Mouse (Mus musculus) heart, embryonic 16.5 days (tissue): ENCODE results near the gene Znhit6. TPM values are rescaled to one million over a fixed set of nuclear protein-coding genes. Genes with fewer than 3 reads are reported as not detected.

Source experiments
- ATAC-seq: fragments of 200-750 bp; cut with Nextera tagmentation; replicated peaks from 2 replicates; pipeline ENCODE4 v1.8.0; 2017; ENCODE audit warnings: moderate number of reproducible peaks; ENCODE audit not compliant: insufficient read depth, low FRiP score; ENCODE audit errors: extremely low read depth
- H3K27ac ChIP-seq: fragments of 300-500 bp; sonication (generic); 2 replicates; pipeline ENCODE4 v1.5.1; 2014; ENCODE audit warnings: mild to moderate bottlenecking, low read length, control low read depth, moderate library complexity
- H3K27me3 ChIP-seq: fragments of 300-500 bp; sonication (generic); 2 replicates; pipeline ENCODE4 v1.6.1; 2014; ENCODE audit warnings: low read length, mixed read lengths; ENCODE audit not compliant: control insufficient read depth, insufficient read depth
- H3K36me3 ChIP-seq: fragments of 300-500 bp; sonication (generic); 2 replicates; pipeline ENCODE4 v1.6.1; 2014; ENCODE audit not compliant: control insufficient read depth, insufficient read depth
- H3K4me1 ChIP-seq: fragments of 300-500 bp; sonication (generic); 2 replicates; pipeline ENCODE4 v1.6.1; 2014; ENCODE audit warnings: low read length, mixed read lengths; ENCODE audit not compliant: control insufficient read depth, insufficient read depth
- H3K4me2 ChIP-seq: fragments of 300-500 bp; sonication (generic); 2 replicates; pipeline ENCODE4 v1.6.1; 2014; ENCODE audit warnings: low read depth, mild to moderate bottlenecking, control low read depth, low read length
- H3K4me3 ChIP-seq: fragments of 300-500 bp; sonication (generic); 2 replicates; pipeline ENCODE4 v1.5.1; 2014; ENCODE audit warnings: mild to moderate bottlenecking, control low read depth, low read length
- H3K9ac ChIP-seq: fragments of 300-500 bp; sonication (generic); 2 replicates; pipeline ENCODE4 v1.6.1; 2014; ENCODE audit warnings: low read length, control low read depth
- H3K9me3 ChIP-seq: fragments of 300-500 bp; sonication (generic); replicated peaks from 2 replicates; pipeline ENCODE4 v1.6.1; 2016; ENCODE audit warnings: low read length; ENCODE audit not compliant: control insufficient read depth
- WGBS: fragments of 180-500 bp; shearing (Covaris S2); extraction: QIAGEN DNeasy Blood & Tissue Kit; methylation state at CpG from one replicate; pipeline ENCODE4 v1.1.7; 2014; 5-methylcytosine and 5-hydroxymethylcytosine counted together
- polyA plus RNA-seq: library from polyadenylated mRNA; unstranded; fragments of >200 nt; fragmentation: Nextera tagmentation; extraction: Ambion mirVana; gene quantifications from 2 replicates; pipeline ENCODE4 v1.2.1, GENCODE M21; 2015

Znhit6 gene
- polyA plus RNA-seq, 1 experiment from 2014 or later, result 25.4 TPM

GRCm38 (mm10) chr3:145600801-145601200 is 24.8 kb downstream of the Znhit6 start:
- H3K4me3 ChIP-seq, result no peak overlapping the region
- no peak for ATAC-seq
- H3K36me3 ChIP-seq, result peaks cover 47% of the 10 kb centered on the region
- H3K27me3 ChIP-seq, result no peaks in the 10 kb centered on the region
- H3K9ac ChIP-seq, result no peak overlapping the region
- WGBS, result 62% methylated on average over 6 of the region's 6 CpGs
- 0 out of 2 replicates have a peak, but pooled peaks cover 2% of the 10 kb centered on the region for H3K9me3 ChIP-seq
- no peaks in the 10 kb centered on the region for H3K4me1 ChIP-seq
- no peak overlapping the region for H3K4me2 ChIP-seq
- no peak overlapping the region for H3K27ac ChIP-seq

- no peak overlapping the region for H3K9ac ChIP-seq
- no peak for ATAC-seq
Measured at GRCm38 (mm10) chr3:145601345-145601744, 25.3 kb downstream of the Znhit6 start.

GRCm38 (mm10) chr3:145602410-145603206 is 26.6 kb downstream of the Znhit6 start:
- H3K4me2 ChIP-seq, result no peak overlapping the region; the same call in 1 of the 2 replicates
- no peaks in the 10 kb centered on the region for H3K27me3 ChIP-seq
- peaks cover 43% of the 10 kb centered on the region for H3K36me3 ChIP-seq
- no peak overlapping the region for H3K27ac ChIP-seq
- 0 out of 2 replicates have a peak, but pooled peaks cover 2% of the 10 kb centered on the region for H3K9me3 ChIP-seq
- H3K9ac ChIP-seq, result no peak overlapping the region
- H3K4me3 ChIP-seq, result no peak overlapping the region
- peak; percentile 45; the same call in 1 of the 2 replicates for ATAC-seq
- WGBS, result 56% methylated on average over 11 of the region's 11 CpGs
- H3K4me1 ChIP-seq, result no peaks in the 10 kb centered on the region

More at GRCm38 (mm10) chr3:145601345-145601744, 25.3 kb downstream of the Znhit6 start:
- H3K27me3 ChIP-seq, result no peaks in the 10 kb centered on the region
- H3K4me3 ChIP-seq, result no peak overlapping the region
- H3K4me2 ChIP-seq, result no peak overlapping the region
- 0 out of 2 replicates have a peak, but pooled peaks cover 2% of the 10 kb centered on the region for H3K9me3 ChIP-seq
- H3K36me3 ChIP-seq, result peaks cover 44% of the 10 kb centered on the region
- H3K4me1 ChIP-seq, result no peaks in the 10 kb centered on the region
- 69% methylated on average over 6 of the region's 6 CpGs for WGBS
- no peak overlapping the region for H3K27ac ChIP-seq

DNA sequence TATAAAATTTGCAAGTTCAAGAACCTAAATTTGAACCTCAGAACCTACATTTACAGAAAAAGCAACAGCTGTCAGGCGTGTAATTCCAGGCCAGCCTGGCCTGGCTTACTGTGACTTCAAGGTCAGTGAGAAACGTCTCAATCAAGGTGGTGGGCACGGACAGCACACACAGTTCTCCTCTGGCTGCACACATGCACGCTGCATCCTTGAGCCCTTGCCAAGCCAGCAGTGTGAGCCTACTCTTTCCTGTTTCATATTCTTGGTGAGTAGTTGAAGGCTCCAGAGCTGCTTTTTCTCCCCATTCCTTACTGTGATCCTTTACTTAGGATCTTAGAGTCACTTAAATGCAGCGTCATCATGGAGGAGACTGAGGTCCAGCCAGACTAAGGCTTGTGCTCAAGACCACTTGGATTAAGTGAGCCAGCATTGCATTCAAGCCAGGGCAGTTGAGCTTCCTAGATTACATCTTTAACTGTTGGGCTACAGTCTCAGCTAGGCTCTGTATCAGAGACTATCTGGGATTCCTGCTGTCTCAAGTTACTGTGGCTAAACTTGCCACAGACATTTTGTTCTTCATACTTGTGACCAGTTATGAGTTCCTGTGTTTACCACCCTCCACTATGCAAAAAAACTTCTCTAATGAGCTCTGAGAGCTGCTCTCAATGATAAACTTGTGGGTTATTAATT is 29.6 kb downstream of the Znhit6 start:
- no peaks in the 10 kb centered on the region for H3K4me1 ChIP-seq
- 78% methylated on average over 5 of the region's 5 CpGs for WGBS
- H3K9me3 ChIP-seq, result no peaks in the 10 kb centered on the region
- no peak overlapping the region for H3K27ac ChIP-seq
- H3K4me2 ChIP-seq, result no peak overlapping the region
- peaks cover 20% of the 10 kb centered on the region for H3K36me3 ChIP-seq
- no peaks in the 10 kb centered on the region for H3K27me3 ChIP-seq
- no peak for ATAC-seq
- H3K9ac ChIP-seq, result no peak overlapping the region
- H3K4me3 ChIP-seq, result no peak overlapping the region

DNA sequence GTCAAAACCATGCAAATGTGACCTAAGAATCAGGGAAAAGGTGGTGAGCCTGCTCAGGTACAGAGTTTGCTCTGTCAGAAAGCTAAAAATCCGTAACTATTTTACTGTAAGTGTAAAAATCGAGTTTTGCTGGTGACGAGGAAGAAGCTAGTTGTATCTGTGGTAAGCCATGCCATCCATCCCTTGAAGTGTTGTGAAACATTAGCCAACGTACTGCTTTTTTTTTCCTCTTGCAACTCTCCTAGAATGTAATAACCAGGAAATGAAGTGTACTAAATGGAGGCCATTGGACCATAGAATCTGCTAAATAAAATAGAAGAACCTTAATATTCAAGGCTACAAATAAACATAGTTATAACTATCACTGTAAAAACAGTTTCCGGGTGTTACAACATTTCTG is 32.3 kb downstream of the Znhit6 start:
- Histone ChIP-seq H3K9me3 (no peaks in the 10 kb centered on the region), H3K27ac (no peak overlapping the region), H3K27me3 (no peaks in the 10 kb centered on the region), H3K4me2 (no peak overlapping the region), H3K4me1 (no peaks in the 10 kb centered on the region), H3K36me3 (peaks cover 18% of the 10 kb centered on the region), H3K9ac (no peak overlapping the region), H3K4me3 (no peak overlapping the region)
- ATAC-seq, result no peak
- WGBS, result 86% methylated on average over 5 of the region's 5 CpGs

GRCm38 (mm10) chr3:145612662-145613061 is 36.7 kb downstream of the Znhit6 start:
- WGBS, result 22% methylated on average over 4 of the region's 4 CpGs
- ATAC-seq, result no peak
- H3K4me2 ChIP-seq, result no peak overlapping the region

DNA sequence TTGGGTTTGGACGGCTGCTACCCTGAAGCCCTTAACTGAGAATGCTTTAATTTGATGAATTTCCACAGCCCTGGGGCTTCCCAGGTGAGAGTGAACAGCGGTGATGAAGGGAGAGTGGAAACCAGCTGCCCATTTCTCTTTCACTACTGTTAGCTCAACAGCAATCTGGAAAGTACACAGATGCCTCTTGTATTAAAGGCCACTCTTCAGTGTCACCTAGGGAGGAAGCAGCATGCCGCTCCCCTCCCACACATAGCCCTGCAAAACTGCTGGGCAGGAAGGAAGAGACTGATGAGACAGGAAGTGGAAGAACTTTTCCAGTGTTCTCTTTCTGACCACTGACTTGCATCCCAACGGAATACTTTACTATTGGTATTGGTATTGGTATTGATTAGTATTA is 37.2 kb downstream of the Znhit6 start:
- Histone ChIP-seq H3K4me2 (no peak overlapping the region), H3K4me3 (no peak overlapping the region), H3K4me1 (peaks cover 2% of the 10 kb centered on the region; the same call in 1 of the 2 replicates), H3K27ac (no peak overlapping the region), H3K9ac (no peak overlapping the region), H3K9me3 (no peaks in the 10 kb centered on the region), H3K36me3 (no peaks in the 10 kb centered on the region), H3K27me3 (no peaks in the 10 kb centered on the region)
- WGBS, result 75% methylated on average over 4 of the region's 4 CpGs
- ATAC-seq, result no peak

More at GRCm38 (mm10) chr3:145612662-145613061, 36.7 kb downstream of the Znhit6 start:
- Histone ChIP-seq H3K4me3 (no peak overlapping the region), H3K4me1 (peaks cover 2% of the 10 kb centered on the region; the same call in 1 of the 2 replicates), H3K36me3 (no peaks in the 10 kb centered on the region), H3K9me3 (no peaks in the 10 kb centered on the region), H3K27me3 (no peaks in the 10 kb centered on the region), H3K27ac (no peak overlapping the region), H3K9ac (no peak overlapping the region)

DNA sequence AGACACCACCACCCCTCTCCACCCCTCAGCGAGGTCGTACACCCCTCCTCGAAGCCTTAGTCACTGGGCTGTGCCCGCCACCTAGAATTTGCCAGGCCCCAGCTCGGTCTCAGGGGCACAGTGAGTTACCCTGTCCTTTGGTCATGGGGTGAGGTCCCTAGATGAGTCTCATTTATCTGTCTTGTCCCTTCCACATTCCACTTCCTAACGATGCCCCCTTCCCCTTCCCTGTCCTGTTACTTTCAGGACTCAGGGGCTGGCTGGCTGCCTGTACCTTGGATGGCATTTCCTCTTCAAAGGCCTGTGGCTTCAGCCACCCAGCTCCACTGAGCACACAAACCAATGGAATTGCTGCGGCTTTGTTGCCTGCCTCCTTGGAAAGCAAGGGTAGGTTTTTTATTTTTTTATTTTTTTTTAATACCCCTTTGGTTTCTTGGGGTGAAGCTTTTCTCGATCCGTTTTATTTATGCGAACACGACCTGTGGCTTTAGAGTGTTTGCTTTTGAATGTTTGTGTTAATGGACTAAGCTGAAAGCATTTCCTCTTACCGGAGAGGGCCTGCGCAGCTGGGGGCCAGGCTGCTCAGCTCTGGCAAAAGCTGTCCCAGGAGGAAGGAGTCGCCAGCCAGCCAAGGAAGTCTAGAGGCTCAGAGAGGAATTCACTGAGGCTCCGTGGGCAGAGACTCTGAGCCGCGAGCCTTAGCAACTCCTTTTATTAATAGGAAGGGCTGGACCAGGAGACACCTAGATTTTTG is 38.5 kb downstream of the Znhit6 start:
- H3K9ac ChIP-seq, result no peak overlapping the region
- H3K36me3 ChIP-seq, result no peaks in the 10 kb centered on the region
- 30% methylated on average over 17 of the region's 17 CpGs for WGBS
- no peak for ATAC-seq
- no peak overlapping the region for H3K4me3 ChIP-seq
- H3K27me3 ChIP-seq, result no peaks in the 10 kb centered on the region
- peak overlapping the region; percentile 12; the same call in 1 of the 2 replicates for H3K27ac ChIP-seq
- H3K4me1 ChIP-seq, result peaks cover 2% of the 10 kb centered on the region; the same call in 1 of the 2 replicates
- H3K9me3 ChIP-seq, result no peaks in the 10 kb centered on the region
- no peak overlapping the region; the same call in 1 of the 2 replicates for H3K4me2 ChIP-seq
